Mouse (Mus musculus) liver, adult 2 months (tissue): ENCODE measurements around the gene Slc6a20b.

Experiments
- CTCF ChIP-seq: fragments of 200-500 bp; IDR thresholded peaks from 2 replicates; pipeline ENCODE4 v1.5.1; 2011; ENCODE audit warnings: low read depth, low read length, control low read depth
- POLR2A ChIP-seq: fragments of 200-500 bp; IDR thresholded peaks from 2 replicates; pipeline ENCODE4 v1.6.1; 2011; ENCODE audit warnings: low read length, control low read depth; ENCODE audit not compliant: insufficient read depth; ENCODE audit errors: extremely low read depth

- TF ChIP-seq POLR2A (no peak), CTCF (peak; percentile 47)
Measured at GRCm38 (mm10) chr9:123665645-123666044, 33.3 kb upstream of the Slc6a20b start.
